In genomic region chr9:118814056-118814455, GRCm38 (mm10) we compare ENCODE assay signal across 21 mouse cellular contexts.
DNase-seq lines count a peak whose midpoint lies in the region; ATAC-seq and TF ChIP-seq lines count a peak whose summit lies in the region.
"Had no signal": no experiment of that assay in that cellular context is flagged by ENCODE, and none has a peak within 500 bp of the region (broad histone marks: within the 10 kb centered on the region; RNA-seq: fewer than 3 reads in every experiment).

No protein-coding gene starts in this region.

- ATAC-seq in hindbrain, embryonic 13.5 days (ENCODE audit: low FRiP score) = no peak
- ATAC-seq in hindbrain, embryonic 14.5 days (ENCODE audit: low FRiP score) = no peak
- ATAC-seq in kidney, embryonic 16.5 days (ENCODE audit: low FRiP score, low TSS enrichment) = peak; percentile 56
- no peak for ATAC-seq in embryonic facial prominence, embryonic 14.5 days (ENCODE audit: low read depth)
- ATAC-seq: forebrain, embryonic 14.5 days; forebrain, postnatal 0 days had no signal

- H3K27me3 ChIP-seq in hindbrain, embryonic 13.5 days = no peaks in the 10 kb centered on the region
- H3K27me3 ChIP-seq in hindbrain, embryonic 14.5 days (ENCODE audit: control insufficient read depth, insufficient read depth, low read length) = no peaks in the 10 kb centered on the region
- H3K27me3 ChIP-seq in kidney, embryonic 16.5 days (ENCODE audit: insufficient read depth, low read length) = no peaks in the 10 kb centered on the region
- H3K27me3 ChIP-seq in kidney, adult 2 months (replicated peaks; ENCODE audit: control insufficient read depth, insufficient read depth, low read length) = no peaks in the 10 kb centered on the region
- no peaks in the 10 kb centered on the region for H3K27me3 ChIP-seq in embryonic facial prominence, embryonic 14.5 days (replicated peaks; ENCODE audit: control insufficient read depth, insufficient read depth, low read length)
- H3K27me3 ChIP-seq: embryonic facial prominence, embryonic 15.5 days; hindbrain, embryonic 15.5 days had no signal

- no peak for TF ChIP-seq CTCF in kidney, adult 2 months (conservative IDR thresholded peaks at IDR 0.05; ENCODE audit: insufficient read depth, insufficient read length, low read depth, low read length)
- TF ChIP-seq CTCF in brain, embryonic 14.5 days (IDR thresholded peaks at IDR 0.05; ENCODE audit: borderline replicate concordance, extremely low read depth, insufficient read depth, insufficient read length) = no peak

- H3K9ac ChIP-seq in hindbrain, embryonic 13.5 days = no peak overlapping the region
- H3K9ac ChIP-seq in hindbrain, embryonic 14.5 days = no peak overlapping the region
- no peak overlapping the region for H3K9ac ChIP-seq in kidney, embryonic 16.5 days (replicated peaks; ENCODE audit: low read length)
- no peak overlapping the region for H3K9ac ChIP-seq in embryonic facial prominence, embryonic 14.5 days (ENCODE audit: low read depth, low read length)
- H3K9ac ChIP-seq: embryonic facial prominence, embryonic 15.5 days; forebrain, postnatal 0 days; hindbrain, embryonic 15.5 days had no signal

- TF ChIP-seq POLR2A in kidney, adult 2 months (IDR thresholded peaks at IDR 0.05; ENCODE audit: low read depth, low read length) = no peak
- TF ChIP-seq POLR2A in brain, embryonic 14.5 days (IDR thresholded peaks at IDR 0.05; ENCODE audit: borderline replicate concordance, extremely low read depth, insufficient read depth, insufficient read length, poor library complexity, severe bottlenecking) = no peak

- H3K27ac ChIP-seq in hindbrain, embryonic 13.5 days = 0 out of 2 replicates have a peak overlapping the region, but pooled peaks have one; percentile 8
- H3K27ac ChIP-seq in hindbrain, embryonic 14.5 days = no peak overlapping the region
- H3K27ac ChIP-seq in kidney, embryonic 16.5 days (ENCODE audit: low read length) = peak overlapping the region; percentile 51
- no peak overlapping the region for H3K27ac ChIP-seq in kidney, adult 2 months (ENCODE audit: insufficient read depth, low read depth, low read length)
- H3K27ac ChIP-seq in embryonic facial prominence, embryonic 14.5 days (replicated peaks; ENCODE audit: low read depth, low read length) = peak overlapping the region; percentile 36; the same call in 1 of the 2 replicates
- H3K27ac ChIP-seq: embryonic facial prominence, embryonic 15.5 days; gastrocnemius, adult 2 months; hindbrain, embryonic 10.5 days; hindbrain, embryonic 15.5 days had no signal

- H3K36me3 ChIP-seq in hindbrain, embryonic 13.5 days = no peaks in the 10 kb centered on the region
- no peaks in the 10 kb centered on the region for H3K36me3 ChIP-seq in hindbrain, embryonic 14.5 days (replicated peaks; ENCODE audit: control insufficient read depth, insufficient read depth)
- peaks cover 5% of the 10 kb centered on the region; the same call in 1 of the 2 replicates for H3K36me3 ChIP-seq in kidney, embryonic 16.5 days (ENCODE audit: insufficient read depth, low read length)
- no peaks in the 10 kb centered on the region for H3K36me3 ChIP-seq in kidney, adult 2 months (ENCODE audit: control insufficient read depth, insufficient read depth, low read length)
- 0 out of 2 replicates have a peak, but pooled peaks cover under 1% of the 10 kb centered on the region for H3K36me3 ChIP-seq in embryonic facial prominence, embryonic 14.5 days (ENCODE audit: control insufficient read depth, insufficient read depth, low read length)
- H3K36me3 ChIP-seq: embryonic facial prominence, embryonic 15.5 days; hindbrain, embryonic 10.5 days; hindbrain, embryonic 15.5 days had no signal

- H3K9me3 ChIP-seq in hindbrain, embryonic 13.5 days = no peaks in the 10 kb centered on the region
- no peaks in the 10 kb centered on the region for H3K9me3 ChIP-seq in hindbrain, embryonic 14.5 days (ENCODE audit: control insufficient read depth, low read length)
- H3K9me3 ChIP-seq in kidney, embryonic 16.5 days (ENCODE audit: low read length) = no peaks in the 10 kb centered on the region
- H3K9me3 ChIP-seq in embryonic facial prominence, embryonic 14.5 days (ENCODE audit: control insufficient read depth, low read length) = no peaks in the 10 kb centered on the region
- H3K9me3 ChIP-seq: embryonic facial prominence, embryonic 15.5 days; hindbrain, embryonic 10.5 days; hindbrain, embryonic 15.5 days had no signal

- DNase-seq in hindbrain, embryonic 14.5 days (ENCODE audit: low spot score) = no peak
- no peak for DNase-seq in kidney, adult 2 months
- DNase-seq in brain, embryonic 14.5 days (ENCODE audit: low read depth) = peak; percentile 5
- no peak for DNase-seq in embryonic facial prominence, embryonic 14.5 days (ENCODE audit: low spot score)
- DNase-seq: adrenal gland, adult 8-10 months; cerebellum, adult 11 months; cerebellum, adult 2 months; cerebellum, adult 9-11 months; cerebellum, postnatal 25 days; forebrain, postnatal 0 days; gastrocnemius, adult 2 months; gastrocnemius, postnatal 14 days; heart, adult 11 months; heart, postnatal 36 days had no signal

- no peak overlapping the region for H3K4me3 ChIP-seq in hindbrain, embryonic 13.5 days
- no peak overlapping the region for H3K4me3 ChIP-seq in hindbrain, embryonic 14.5 days (replicated peaks; ENCODE audit: low read length)
- no peak overlapping the region for H3K4me3 ChIP-seq in kidney, embryonic 16.5 days (ENCODE audit: low read length)
- no peak overlapping the region for H3K4me3 ChIP-seq in kidney, adult 2 months (ENCODE audit: insufficient read depth, low read depth, low read length)
- no peak overlapping the region for H3K4me3 ChIP-seq in embryonic facial prominence, embryonic 14.5 days (ENCODE audit: low read depth, low read length)
- H3K4me3 ChIP-seq: embryonic facial prominence, embryonic 15.5 days; gastrocnemius, adult 2 months; hindbrain, embryonic 10.5 days; hindbrain, embryonic 15.5 days had no signal

- H3K4me2 ChIP-seq in hindbrain, embryonic 13.5 days = no peak overlapping the region
- H3K4me2 ChIP-seq in hindbrain, embryonic 14.5 days (replicated peaks) = no peak overlapping the region
- peak overlapping the region; percentile 17; the same call in 1 of the 2 replicates for H3K4me2 ChIP-seq in kidney, embryonic 16.5 days (replicated peaks; ENCODE audit: low read depth, low read length)
- no peak overlapping the region for H3K4me2 ChIP-seq in embryonic facial prominence, embryonic 14.5 days (ENCODE audit: low read depth, low read length)
- H3K4me2 ChIP-seq: embryonic facial prominence, embryonic 15.5 days; heart, embryonic 11.5 days; hindbrain, embryonic 15.5 days had no signal

- 87% methylated on average over 16 of the region's 16 CpGs for WGBS in hindbrain, embryonic 13.5 days
- 84% methylated on average over 16 of the region's 16 CpGs for WGBS in hindbrain, embryonic 14.5 days
- WGBS in kidney, embryonic 16.5 days = 25% methylated on average over 16 of the region's 16 CpGs
- WGBS in kidney, adult 2 months = 49% methylated on average over 16 of the region's 16 CpGs
- 68% methylated on average over 16 of the region's 16 CpGs for WGBS in embryonic facial prominence, embryonic 14.5 days

- peaks cover 6% of the 10 kb centered on the region for H3K4me1 ChIP-seq in hindbrain, embryonic 13.5 days (replicated peaks)
- no peaks in the 10 kb centered on the region for H3K4me1 ChIP-seq in hindbrain, embryonic 14.5 days (replicated peaks; ENCODE audit: control insufficient read depth, insufficient read depth, low read length)
- peaks cover 44% of the 10 kb centered on the region for H3K4me1 ChIP-seq in kidney, embryonic 16.5 days (ENCODE audit: insufficient read depth, low read length)
- peaks cover 3% of the 10 kb centered on the region; the same call in 1 of the 2 replicates for H3K4me1 ChIP-seq in kidney, adult 2 months (ENCODE audit: control insufficient read depth, insufficient read depth, low read length)
- H3K4me1 ChIP-seq in embryonic facial prominence, embryonic 14.5 days (ENCODE audit: control insufficient read depth, insufficient read depth, low read length) = peaks cover 25% of the 10 kb centered on the region

Comparison
In these comparisons a context has a peak if more than half of its experiments do, and no peak if none do; other contexts are left out.
1. H3K27ac ChIP-seq: peak in hindbrain, embryonic 13.5 days (single experiment), kidney, embryonic 16.5 days (single experiment) and embryonic facial prominence, embryonic 14.5 days (single experiment); none in hindbrain, embryonic 14.5 days (single experiment) and kidney, adult 2 months (single experiment).